Mouse (Mus musculus) liver, embryonic 14.5 days (tissue): ENCODE measurements at regions not wholly inside any gene's neighbourhood (a gene's known extent, or its start where the extent isn't known, plus 50 kb on each side); places are given as distances from the start of the nearest gene placed in this dataset.

Experiments used
- ATAC-seq: fragments of 200-750 bp; cut with Nextera tagmentation; 2 replicates; pipeline ENCODE4 v1.8.0; 2017; ENCODE audit warnings: moderate number of reproducible peaks, mild to moderate bottlenecking, moderate library complexity; ENCODE audit not compliant: insufficient read depth
- DNase-seq, 3 experiments: peaks; one replicate each; pipeline ENCODE4 v3.0.0-alpha.2; 2012 to 2013; ENCODE audit warnings: low read depth in 3 of 3, low spot score in 3 of 3
- H3K27ac ChIP-seq: fragments of 300-500 bp; sonication (generic); 2 replicates; pipeline ENCODE4 v1.5.1; 2014; ENCODE audit warnings: moderate library complexity, mild to moderate bottlenecking, control low read depth, inconsistent platforms
- H3K27me3 ChIP-seq: fragments of 300-500 bp; sonication (generic); 2 replicates; pipeline ENCODE4 v1.6.1; 2014; ENCODE audit warnings: mild to moderate bottlenecking, low read length, moderate library complexity; ENCODE audit not compliant: control insufficient read depth, insufficient read depth
- H3K36me3 ChIP-seq: fragments of 300-500 bp; sonication (generic); replicated peaks from 2 replicates; pipeline ENCODE4 v1.6.1; 2014; ENCODE audit warnings: low read depth; ENCODE audit not compliant: control insufficient read depth, insufficient read depth
- H3K4me1 ChIP-seq, 2 experiments: fragments of 200-500 bp in 1 of 2; fragments of 300-500 bp in 1 of 2; sonication (generic) in 1 of 2; replicated peaks; 2 replicates each; pipeline ENCODE4 v1.6.1; 2012 to 2014; ENCODE audit warnings: antibody characterized with exemption in 1 of 2, inconsistent platforms in 1 of 2, low read length in 1 of 2; ENCODE audit not compliant: control insufficient read depth in 2 of 2, insufficient read depth in 2 of 2
- H3K4me2 ChIP-seq: fragments of 300-500 bp; sonication (generic); 2 replicates; pipeline ENCODE4 v1.6.1; 2014; ENCODE audit warnings: low read depth, mild to moderate bottlenecking, control low read depth, moderate library complexity
- H3K4me3 ChIP-seq, 2 experiments: fragments of 200-500 bp in 1 of 2; fragments of 300-500 bp in 1 of 2; sonication (generic) in 1 of 2; 2 replicates each; pipeline ENCODE4 v1.5.1; 2012 to 2014; ENCODE audit warnings: low read depth in 2 of 2, low read length in 2 of 2, mild to moderate bottlenecking in 2 of 2, control low read depth in 1 of 2, inconsistent platforms in 1 of 2, moderate library complexity in 1 of 2; ENCODE audit not compliant: insufficient read depth in 1 of 2
- H3K9ac ChIP-seq: fragments of 300-500 bp; sonication (generic); replicated peaks from 2 replicates; pipeline ENCODE4 v1.6.1; 2014; ENCODE audit warnings: mild to moderate bottlenecking, control low read depth, moderate library complexity
- H3K9me3 ChIP-seq: fragments of 300-500 bp; sonication (generic); 2 replicates; pipeline ENCODE4 v1.6.1; 2016; ENCODE audit warnings: low read length, mixed read lengths; ENCODE audit not compliant: control insufficient read depth
- CTCF ChIP-seq: IDR thresholded peaks from 2 replicates; pipeline ENCODE4 v1.5.1; 2016; ENCODE audit warnings: antibody characterized with exemption, low read depth, control low read depth
- EP300 ChIP-seq: IDR thresholded peaks from 2 replicates; pipeline ENCODE4 v1.6.1; 2016; ENCODE audit warnings: antibody characterized with exemption, low read depth
- WGBS: fragments of 180-500 bp; shearing (Covaris S2); extraction: QIAGEN DNeasy Blood & Tissue Kit; methylation state at CpG from one replicate; pipeline ENCODE4 v1.1.7; 2014; ENCODE audit not compliant: insufficient replicate concordance; 5-methylcytosine and 5-hydroxymethylcytosine counted together

DNA sequence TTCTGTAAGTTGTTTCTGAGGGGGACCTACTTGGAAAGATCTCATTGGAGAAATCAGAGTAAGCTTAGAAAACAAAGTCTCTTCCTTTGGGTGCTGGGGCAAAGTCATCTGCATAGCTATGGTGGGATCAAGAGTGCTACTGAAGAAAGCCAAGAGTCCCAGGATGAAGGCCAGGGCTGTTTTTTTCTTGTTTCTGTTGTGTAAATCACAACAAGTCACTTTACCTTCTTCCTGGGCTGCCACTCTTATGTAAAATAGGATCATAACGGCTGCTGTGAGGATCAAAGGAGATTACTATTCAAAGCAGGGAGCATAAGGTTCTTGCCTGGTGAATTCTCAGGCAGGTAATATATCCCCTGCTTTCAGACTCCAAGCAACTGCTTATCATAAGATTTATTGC is 880.4 kb upstream of the 2610301B20Rik start:
- no peaks in the 10 kb centered on the region for H3K4me1 ChIP-seq
- no peaks in the 10 kb centered on the region for H3K9me3 ChIP-seq
- H3K9ac ChIP-seq = no peak overlapping the region
- H3K4me2 ChIP-seq = no peak overlapping the region
- 16% methylated on average over 1 of the region's 1 CpGs for WGBS
- no peaks in the 10 kb centered on the region for H3K27me3 ChIP-seq
- no peak overlapping the region for H3K27ac ChIP-seq
- DNase-seq (no peak), ATAC-seq (no peak)
- H3K36me3 ChIP-seq = no peaks in the 10 kb centered on the region
- no peak overlapping the region for H3K4me3 ChIP-seq
- TF ChIP-seq EP300 = no peak
- TF ChIP-seq CTCF = no peak

DNA sequence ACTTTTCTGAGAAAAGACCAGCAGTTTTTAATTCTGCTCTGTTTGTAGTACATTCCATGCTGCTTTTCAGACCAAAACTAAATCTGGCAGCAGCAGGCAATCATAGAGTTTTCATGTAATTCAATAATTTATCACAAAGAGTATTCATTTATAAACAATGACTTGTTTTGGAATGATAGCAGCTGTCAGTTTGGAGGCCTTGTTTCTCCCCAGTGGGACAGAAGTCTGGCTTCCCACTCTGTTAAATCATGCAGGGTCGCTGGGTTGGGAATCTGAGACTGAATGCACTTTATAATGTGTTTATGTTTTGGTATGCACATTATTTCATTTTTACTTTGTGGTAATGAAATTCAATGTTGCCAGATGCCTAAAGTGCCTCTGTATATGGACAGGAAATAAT is 879.8 kb upstream of the 2610301B20Rik start:
- Histone ChIP-seq H3K4me1 (no peaks in the 10 kb centered on the region), H3K9me3 (no peaks in the 10 kb centered on the region), H3K4me2 (no peak overlapping the region), H3K36me3 (no peaks in the 10 kb centered on the region), H3K9ac (no peak overlapping the region), H3K4me3 (no peak overlapping the region), H3K27ac (no peak overlapping the region), H3K27me3 (no peaks in the 10 kb centered on the region)
- 40% methylated on average over 1 of the region's 1 CpGs for whole genome bisulfite sequencing
- ATAC-seq (no peak), DNase-seq (no peak)
- TF ChIP-seq CTCF (no peak), EP300 (no peak)

DNA sequence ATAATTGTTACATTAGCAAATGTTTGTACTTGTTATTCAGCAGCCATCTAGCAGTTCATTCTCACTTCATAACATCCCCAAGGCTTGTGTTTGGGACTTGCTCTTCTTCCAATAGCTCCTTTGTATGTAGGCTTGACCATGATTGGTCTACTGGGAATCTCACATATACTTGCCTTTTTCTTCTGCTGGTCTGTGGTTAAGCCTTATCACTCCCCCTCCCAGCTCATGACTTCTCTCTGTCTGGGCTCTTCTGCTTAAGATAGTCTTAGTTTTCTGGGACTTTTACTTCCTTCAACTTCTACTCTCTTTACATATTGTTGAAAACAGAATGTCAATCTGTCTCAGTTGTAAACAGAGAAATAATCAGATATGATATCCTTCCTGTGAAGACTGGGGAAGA is 844.0 kb upstream of the 2610301B20Rik start:
- H3K27ac ChIP-seq = no peak overlapping the region
- H3K4me1 ChIP-seq = no peaks in the 10 kb centered on the region
- no peak overlapping the region for H3K9ac ChIP-seq
- no peaks in the 10 kb centered on the region for H3K27me3 ChIP-seq
- TF ChIP-seq EP300 (no peak), CTCF (no peak)
- H3K36me3 ChIP-seq = no peaks in the 10 kb centered on the region
- H3K9me3 ChIP-seq = no peaks in the 10 kb centered on the region
- ATAC-seq = no peak
- H3K4me2 ChIP-seq = no peak overlapping the region
- DNase-seq = no peak
- H3K4me3 ChIP-seq = no peak overlapping the region

DNA sequence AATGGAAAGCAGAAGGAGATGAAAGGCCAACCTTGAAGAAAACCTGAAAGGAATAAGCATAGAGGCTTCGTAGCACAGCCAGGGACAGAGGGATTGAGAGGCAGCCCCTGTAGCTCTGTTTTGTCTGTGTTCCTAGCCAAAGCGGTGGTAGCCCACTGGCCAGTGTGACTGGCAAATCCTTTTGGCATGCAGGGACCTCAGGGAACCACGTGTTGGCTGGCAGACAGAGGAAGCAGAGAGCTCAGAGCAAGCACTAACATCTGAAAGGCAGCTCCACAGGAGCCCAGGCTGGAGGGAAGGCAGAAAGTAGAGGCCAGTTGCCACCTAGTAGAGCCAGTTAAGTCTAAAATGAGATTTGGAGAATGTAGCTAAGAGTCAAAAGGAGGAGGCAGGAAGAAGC is 842.5 kb upstream of the 2610301B20Rik start:
- no peak overlapping the region for H3K27ac ChIP-seq
- no peak overlapping the region for H3K4me3 ChIP-seq
- no peak for DNase-seq
- no peaks in the 10 kb centered on the region for H3K36me3 ChIP-seq
- no peak for ATAC-seq
- no peaks in the 10 kb centered on the region for H3K27me3 ChIP-seq
- no peaks in the 10 kb centered on the region for H3K9me3 ChIP-seq
- no peaks in the 10 kb centered on the region for H3K4me1 ChIP-seq
- TF ChIP-seq EP300 = no peak
- TF ChIP-seq CTCF = no peak
- no peak overlapping the region for H3K9ac ChIP-seq
- 27% methylated on average over 3 of the region's 3 CpGs for WGBS
- H3K4me2 ChIP-seq = no peak overlapping the region

DNA sequence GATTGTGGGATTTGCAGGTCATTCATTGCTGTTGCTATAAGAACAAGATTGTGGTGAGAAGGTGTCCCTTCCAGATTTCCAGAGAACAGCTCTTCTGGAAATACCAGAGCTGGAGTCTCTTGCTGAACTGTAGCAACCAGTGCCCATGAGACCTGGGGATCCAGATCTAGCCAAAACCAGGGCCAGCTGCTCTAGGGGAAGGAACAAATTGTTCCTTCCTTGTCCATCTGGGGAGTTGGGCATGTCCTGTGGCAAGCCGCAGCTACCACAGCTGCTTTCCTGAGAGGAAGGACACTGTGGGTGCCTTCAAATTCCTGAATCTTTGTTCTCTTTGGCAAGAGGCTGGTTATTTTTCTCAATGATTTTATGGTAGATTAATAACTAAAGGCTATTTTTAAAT is 839.0 kb upstream of the 2610301B20Rik start:
- WGBS = 18% methylated on average over 1 of the region's 1 CpGs
- H3K27me3 ChIP-seq = no peaks in the 10 kb centered on the region
- H3K4me3 ChIP-seq = no peak overlapping the region
- no peaks in the 10 kb centered on the region for H3K4me1 ChIP-seq
- H3K4me2 ChIP-seq = no peak overlapping the region
- no peak for ATAC-seq
- DNase-seq = no peak
- no peak overlapping the region for H3K9ac ChIP-seq
- TF ChIP-seq CTCF (no peak), EP300 (no peak)
- H3K9me3 ChIP-seq = no peaks in the 10 kb centered on the region
- no peaks in the 10 kb centered on the region for H3K36me3 ChIP-seq
- no peak overlapping the region for H3K27ac ChIP-seq
